Mouse (Mus musculus) kidney, adult 2 months (tissue): ENCODE results near the gene Soga1.

Experiments
- CTCF ChIP-seq: fragments of 200-500 bp; conservative IDR thresholded peaks from 2 replicates; pipeline ENCODE4 v1.5.1; 2011; ENCODE audit warnings: low read depth, mild to moderate bottlenecking, control low read depth, low read length, moderate library complexity, mixed read lengths; ENCODE audit not compliant: insufficient read depth, insufficient read length
- POLR2A ChIP-seq: fragments of 200-500 bp; IDR thresholded peaks from one replicate; pipeline ENCODE4 v1.6.1; 2011; ENCODE audit warnings: low read depth, low read length, control low read depth

DNA sequence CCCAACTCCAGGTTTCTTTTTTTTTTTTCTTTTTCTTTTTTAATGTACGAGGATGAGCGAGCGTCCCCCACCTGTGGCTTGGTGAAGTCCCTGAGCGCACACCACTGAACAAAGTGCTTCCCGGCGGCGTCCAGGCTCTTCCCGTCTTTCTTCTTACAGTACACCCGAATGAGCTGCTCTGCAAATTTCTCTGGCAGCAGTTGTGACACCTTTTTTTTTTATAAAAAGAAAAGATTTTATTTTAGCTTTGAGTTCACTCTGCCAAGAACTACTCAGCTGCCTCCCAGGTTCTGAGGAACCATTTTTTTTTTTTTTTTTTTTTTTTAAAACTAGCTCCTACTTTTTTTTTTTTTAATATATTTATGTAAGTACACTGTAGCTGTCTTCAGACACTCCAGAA, 22.6 kb upstream of the Soga1 start:
- TF ChIP-seq CTCF (no peak), POLR2A (no peak)
